Mouse (Mus musculus) limb, embryonic 14.5 days (tissue): Measurements from ENCODE around the gene Adh1. TPM values are rescaled to one million over a fixed set of nuclear protein-coding genes. Genes with fewer than 3 reads are reported as not detected.
A peak's percentile ranks its signal among the peaks of the same experiment; 100 is the strongest.

Experiments
- ATAC-seq: fragments of 200-750 bp; cut with Nextera tagmentation; 2 replicates; pipeline ENCODE4 v1.8.0; 2017; ENCODE audit warnings: low read depth, moderate number of reproducible peaks, moderate TSS enrichment; ENCODE audit not compliant: low FRiP score
- DNase-seq: peaks from one replicate; pipeline ENCODE4 v3.0.0-alpha.2; 2015; ENCODE audit warnings: low spot score
- H3K27ac ChIP-seq: fragments of 300-500 bp; sonication (generic); replicated peaks from 2 replicates; pipeline ENCODE4 v1.5.1; 2014; ENCODE audit warnings: low read depth, mild to moderate bottlenecking, low read length, moderate library complexity, mixed read lengths
- H3K27me3 ChIP-seq: fragments of 300-500 bp; sonication (generic); 2 replicates; pipeline ENCODE4 v1.6.1; 2014; ENCODE audit warnings: low read length, mixed read lengths; ENCODE audit not compliant: control insufficient read depth, insufficient read depth
- H3K36me3 ChIP-seq: fragments of 300-500 bp; sonication (generic); 2 replicates; pipeline ENCODE4 v1.6.1; 2014; ENCODE audit warnings: mild to moderate bottlenecking, low read length, moderate library complexity, mixed read lengths; ENCODE audit not compliant: control insufficient read depth, insufficient read depth
- H3K4me1 ChIP-seq: fragments of 300-500 bp; sonication (generic); 2 replicates; pipeline ENCODE4 v1.6.1; 2014; ENCODE audit warnings: antibody characterized with exemption, low read length, mixed read lengths; ENCODE audit not compliant: control insufficient read depth, insufficient read depth
- H3K4me2 ChIP-seq: fragments of 300-500 bp; sonication (generic); replicated peaks from 2 replicates; pipeline ENCODE4 v1.6.1; 2014; ENCODE audit warnings: low read depth, mild to moderate bottlenecking, low read length, moderate library complexity; ENCODE audit not compliant: severe bottlenecking
- H3K4me3 ChIP-seq: fragments of 300-500 bp; sonication (generic); replicated peaks from 2 replicates; pipeline ENCODE4 v1.5.1; 2014; ENCODE audit warnings: low read length
- H3K9ac ChIP-seq: fragments of 300-500 bp; sonication (generic); 2 replicates; pipeline ENCODE4 v1.6.1; 2014; ENCODE audit warnings: mild to moderate bottlenecking, low read depth, low read length, moderate library complexity; ENCODE audit not compliant: severe bottlenecking
- H3K9me3 ChIP-seq: fragments of 300-500 bp; sonication (generic); 2 replicates; pipeline ENCODE4 v1.6.1; 2016; ENCODE audit warnings: low read length; ENCODE audit not compliant: control insufficient read depth
- POLR2A ChIP-seq: fragments of 200-500 bp; IDR thresholded peaks from 2 replicates; pipeline ENCODE4 v1.8.0; 2012; ENCODE audit warnings: inconsistent platforms, mild to moderate bottlenecking, moderate library complexity, borderline replicate concordance; ENCODE audit not compliant: insufficient read depth, insufficient read length; ENCODE audit errors: extremely low read depth
- WGBS: fragments of 180-500 bp; shearing (Covaris S2); extraction: QIAGEN DNeasy Blood & Tissue Kit; methylation state at CpG from one replicate; pipeline ENCODE4 v1.1.7; 2014; 5-methylcytosine and 5-hydroxymethylcytosine counted together
- polyA plus RNA-seq, 2 experiments: library from polyadenylated mRNA; depleted of rRNA in 1 of 2; stranded (reverse) in 1 of 2; unstranded in 1 of 2; fragments of >200 nt; fragmentation: Nextera tagmentation in 1 of 2; extraction: Ambion mirVana in 1 of 2; gene quantifications; 2 replicates each; pipeline versions ENCODE4 v1.2.1 to v1.2.3; 2012 to 2014

Gene Adh1
- polyA plus RNA-seq, 2 experiments = 8.6 to 17.4 TPM

DNA sequence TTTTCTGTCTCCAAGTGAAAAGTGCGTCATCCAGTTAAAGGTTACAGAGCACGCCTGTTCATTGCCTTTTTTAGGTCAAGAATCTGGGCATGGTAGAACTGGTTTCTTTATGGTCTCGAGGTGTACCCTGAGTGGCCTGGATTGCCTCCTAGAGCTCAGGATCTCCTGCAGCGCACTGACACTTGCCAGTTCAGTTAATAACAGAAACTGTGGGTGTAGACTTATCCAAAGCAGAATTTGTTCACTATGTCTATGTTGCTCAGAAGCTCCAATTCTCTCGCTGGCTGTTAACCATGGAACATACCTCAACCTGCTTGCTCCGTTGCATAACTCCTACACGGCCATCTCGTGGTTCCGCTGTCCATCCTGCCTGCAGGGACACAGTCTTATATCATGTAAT is 39.3 kb downstream of the Adh1 start:
- H3K9me3 ChIP-seq = 0 out of 2 replicates have a peak, but pooled peaks cover 13% of the 10 kb centered on the region
- H3K27ac ChIP-seq = no peak overlapping the region
- ATAC-seq (no peak), DNase-seq (no peak)
- 91% methylated on average over 9 of the region's 9 CpGs for WGBS
- no peak overlapping the region for H3K4me2 ChIP-seq
- no peak for TF ChIP-seq POLR2A
- peaks cover 6% of the 10 kb centered on the region for H3K4me1 ChIP-seq
- H3K36me3 ChIP-seq = no peaks in the 10 kb centered on the region
- no peaks in the 10 kb centered on the region for H3K27me3 ChIP-seq
- no peak overlapping the region for H3K4me3 ChIP-seq
- H3K9ac ChIP-seq = no peak overlapping the region

DNA sequence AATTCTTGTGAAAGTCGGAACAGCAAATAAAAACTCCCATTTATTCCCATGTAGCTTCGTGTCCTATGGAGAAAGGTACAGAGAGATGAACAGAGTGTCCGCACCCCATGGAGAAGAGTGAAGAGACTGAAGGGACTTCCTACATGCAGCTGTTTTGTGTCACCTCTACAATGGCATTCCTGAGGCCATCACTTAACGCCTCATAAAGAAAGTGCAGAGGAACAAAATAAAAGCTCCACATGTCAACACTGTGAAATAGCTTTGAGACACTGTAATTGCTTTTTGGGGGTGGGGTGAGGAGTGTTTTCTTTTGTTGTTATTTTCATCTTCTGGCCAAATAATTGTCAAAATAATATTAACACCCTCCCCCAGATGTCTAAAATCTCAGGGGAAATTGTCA is 41.9 kb downstream of the Adh1 start:
- Histone ChIP-seq H3K4me3 (no peak overlapping the region), H3K27me3 (no peaks in the 10 kb centered on the region), H3K9ac (no peak overlapping the region), H3K9me3 (0 out of 2 replicates have a peak, but pooled peaks cover 8% of the 10 kb centered on the region), H3K27ac (no peak overlapping the region), H3K36me3 (no peaks in the 10 kb centered on the region), H3K4me1 (peaks cover 8% of the 10 kb centered on the region), H3K4me2 (no peak overlapping the region)
- ATAC-seq = peak; percentile 35; the same call in 1 of the 2 replicates
- WGBS = 44% methylated on average over 4 of the region's 4 CpGs
- no peak for DNase-seq
- TF ChIP-seq POLR2A = no peak

DNA sequence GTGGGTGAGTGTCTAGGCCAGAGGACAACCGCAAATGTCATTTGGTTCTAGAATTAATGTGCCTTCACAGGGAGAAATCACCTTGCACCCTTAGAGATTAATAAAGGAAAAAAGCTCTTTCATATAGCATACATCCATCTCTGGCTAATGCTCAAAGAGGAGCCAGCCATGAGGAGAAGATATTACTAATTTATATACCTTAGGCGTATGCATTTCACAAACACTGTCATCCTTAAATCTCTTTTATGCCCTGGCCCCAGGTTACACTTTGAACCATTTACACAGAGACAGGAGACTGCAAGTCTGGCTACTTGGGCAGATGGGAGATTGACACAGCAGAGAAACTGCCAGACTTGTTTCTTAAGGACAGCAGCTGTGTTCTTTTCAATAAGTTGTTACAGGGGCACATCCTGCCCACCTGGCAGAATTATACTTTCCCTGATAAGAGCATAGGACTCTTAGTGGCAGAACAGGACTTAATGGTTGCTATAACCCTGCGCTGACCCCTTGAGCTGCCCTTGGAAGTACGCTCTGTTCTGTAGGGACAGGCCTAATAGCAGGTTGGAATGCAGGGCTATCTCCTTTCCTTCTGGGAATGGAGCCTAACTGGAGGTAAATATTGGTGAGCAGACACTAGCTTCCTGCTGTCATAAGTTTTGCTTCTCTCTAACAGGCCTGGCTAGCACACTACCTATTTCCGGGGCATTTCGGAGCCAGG is 43.1 kb downstream of the Adh1 start:
- DNase-seq = no peak
- no peak for TF ChIP-seq POLR2A

DNA sequence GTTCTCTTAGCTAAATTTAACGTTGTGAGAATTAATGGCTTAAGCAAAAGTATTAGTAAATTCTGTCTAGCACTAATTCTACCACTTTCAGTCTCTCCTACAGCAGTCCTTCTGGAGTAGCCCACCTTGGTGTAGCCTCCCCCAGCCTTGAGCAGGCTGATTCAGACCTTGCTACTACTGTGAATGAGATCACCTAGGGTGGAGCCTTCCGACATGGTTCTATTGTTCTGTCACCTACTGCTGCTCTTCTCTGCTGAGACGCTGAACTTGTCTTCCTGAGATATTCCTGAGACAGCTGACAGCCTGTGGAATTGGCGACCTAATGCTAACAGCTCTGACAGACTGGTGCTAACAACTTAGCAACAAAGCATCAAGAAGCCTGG is 43.7 kb downstream of the Adh1 start:
- H3K4me3 ChIP-seq = no peak overlapping the region
- no peaks in the 10 kb centered on the region for H3K27me3 ChIP-seq
- no peak overlapping the region for H3K4me2 ChIP-seq
- H3K4me1 ChIP-seq = peaks cover 8% of the 10 kb centered on the region
- ATAC-seq = no peak
- TF ChIP-seq POLR2A = no peak
- H3K36me3 ChIP-seq = no peaks in the 10 kb centered on the region
- no peaks in the 10 kb centered on the region for H3K9me3 ChIP-seq
- H3K9ac ChIP-seq = no peak overlapping the region
- no peak for DNase-seq
- 46% methylated on average over 4 of the region's 4 CpGs for WGBS
- H3K27ac ChIP-seq = no peak overlapping the region

More for the DNA sequence above, 43.1 kb downstream of the Adh1 start:
- H3K9me3 ChIP-seq = no peaks in the 10 kb centered on the region
- no peak overlapping the region for H3K9ac ChIP-seq
- H3K4me3 ChIP-seq = no peak overlapping the region
- no peak overlapping the region for H3K4me2 ChIP-seq
- 58% methylated on average over 6 of the region's 6 CpGs for WGBS
- H3K27ac ChIP-seq = no peak overlapping the region
- H3K36me3 ChIP-seq = no peaks in the 10 kb centered on the region
- no peaks in the 10 kb centered on the region for H3K27me3 ChIP-seq
- ATAC-seq = no peak
- peaks cover 8% of the 10 kb centered on the region for H3K4me1 ChIP-seq

DNA sequence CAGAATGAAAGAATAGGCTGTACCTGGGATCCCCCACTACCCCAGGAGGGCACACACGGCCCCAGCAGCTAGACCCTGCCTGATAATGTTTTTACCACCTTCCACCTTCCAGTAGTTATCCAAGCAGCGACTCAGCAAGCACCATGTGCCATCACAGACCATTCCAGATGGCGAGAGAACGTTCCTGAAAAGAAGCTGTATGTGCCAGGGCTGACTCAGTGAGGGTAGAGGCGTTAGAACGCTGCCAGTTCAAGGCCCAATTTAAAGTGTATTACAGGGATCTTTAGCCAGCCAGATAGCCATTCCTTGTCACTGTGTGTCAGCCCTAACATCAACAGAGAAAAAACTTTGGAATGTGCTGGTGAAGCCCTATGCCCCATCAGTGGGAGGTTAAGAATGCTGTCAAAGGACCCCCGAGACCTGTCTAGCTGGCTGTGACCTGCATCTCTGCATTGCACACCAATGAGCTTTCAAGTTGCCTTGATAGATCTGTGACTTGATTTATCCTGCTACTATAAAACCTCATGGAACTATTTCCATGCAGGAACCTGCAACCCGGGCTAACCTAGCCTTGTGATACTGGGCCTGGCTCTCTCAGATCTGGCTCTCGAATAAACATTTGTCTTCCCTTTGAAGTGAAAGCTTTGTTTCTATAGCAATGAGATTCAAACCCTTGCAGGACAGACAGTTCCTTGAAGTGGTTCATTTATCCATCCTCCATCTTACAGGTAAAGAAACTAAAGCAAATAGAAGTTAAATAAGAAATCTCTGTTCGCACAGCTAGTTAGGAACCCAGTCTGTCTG is 44.9 kb downstream of the Adh1 start:
- no peaks in the 10 kb centered on the region for H3K36me3 ChIP-seq
- H3K4me2 ChIP-seq = no peak overlapping the region
- no peak overlapping the region for H3K9ac ChIP-seq
- peaks cover 8% of the 10 kb centered on the region for H3K4me1 ChIP-seq
- H3K9me3 ChIP-seq = no peaks in the 10 kb centered on the region
- no peak for TF ChIP-seq POLR2A
- H3K27ac ChIP-seq = no peak overlapping the region
- no peak for DNase-seq
- ATAC-seq = no peak
- no peaks in the 10 kb centered on the region for H3K27me3 ChIP-seq
- WGBS = 50% methylated on average over 10 of the region's 10 CpGs
- H3K4me3 ChIP-seq = no peak overlapping the region
